Mouse (Mus musculus) megakaryocyte-erythroid progenitor cell, adult 5-6 weeks (primary cell): ENCODE data around the gene Espl1. TPM values are rescaled to one million over a fixed set of nuclear protein-coding genes. Genes with fewer than 3 reads are reported as not detected.
A peak's percentile ranks its signal among the peaks of the same experiment; 100 is the strongest.
"Not testable (repeated sequence)": the region's sequence is repeated elsewhere in the genome, so short reads cannot be mapped to it uniquely, and the experiment has no call there.

Experiments
- ATAC-seq: replicated peaks from 2 replicates; pipeline ENCODE4 v1.8.0; 2016; ENCODE audit warnings: mild to moderate bottlenecking, inconsistent platforms; ENCODE audit not compliant: severe bottlenecking, poor library complexity, low FRiP score, low TSS enrichment
- total RNA-seq, 2 experiments: library from RNA; stranded (forward) in 1 of 2; stranded (reverse) in 1 of 2; fragments of 200-1000, 215-1000 nt in 1 of 2; fragments of >200 nt in 1 of 2; fragmentation: Nextera tagmentation in 1 of 2; gene quantifications; 2 replicates each; pipeline ENCODE4 v1.2.3; 2014 to 2017

Espl1 gene
- total RNA-seq, 2 experiments from 2014 or later, result 40.6 to 68.3 TPM

- ATAC-seq, result peak; percentile 98
Measured at GRCm38 (mm10) chr15:102326022-102326576, 30.0 kb downstream of the Espl1 start, which contains the start of gene Pfdn5. Gene Pfdn5, plus strand, starts transcription at chr15:102326116.

GRCm38 (mm10) chr15:102326892-102327291, 30.8 kb downstream of the Espl1 start:
- no peak for ATAC-seq

GRCm38 (mm10) chr15:102331610-102332015, 35.5 kb downstream of the Espl1 start, which contains the start of gene Myg1:
Gene Myg1, plus strand, starts transcription at chr15:102331709.
- peak; percentile 95 for ATAC-seq

- ATAC-seq, result no peak
Measured at GRCm38 (mm10) chr15:102335254-102335653, 39.2 kb downstream of the Espl1 start.

GRCm38 (mm10) chr15:102335925-102336324, 39.9 kb downstream of the Espl1 start:
- ATAC-seq, result not testable (repeated sequence)

GRCm38 (mm10) chr15:102336946-102337345, 40.9 kb downstream of the Espl1 start:
- no peak for ATAC-seq

GRCm38 (mm10) chr15:102339612-102340011, 43.5 kb downstream of the Espl1 start:
- no peak for ATAC-seq

- ATAC-seq, result peak; percentile 64; the same call in 1 of the 2 replicates
Measured at GRCm38 (mm10) chr15:102341580-102341979, 45.5 kb downstream of the Espl1 start.

GRCm38 (mm10) chr15:102344490-102344889, 48.4 kb downstream of the Espl1 start:
- ATAC-seq, result no peak

- no peak for ATAC-seq
Measured at GRCm38 (mm10) chr15:102346444-102346843, 50.4 kb downstream of the Espl1 start.

- ATAC-seq, result peak; percentile 82
Measured at GRCm38 (mm10) chr15:102350138-102350941, 54.3 kb downstream of the Espl1 start, which contains the start of gene Aaas. Gene Aaas, minus strand, starts transcription at chr15:102350771.

- peak; percentile 16; the same call in 1 of the 2 replicates for ATAC-seq
Measured at GRCm38 (mm10) chr15:102350942-102351291, 54.9 kb downstream of the Espl1 start.

- no peak for ATAC-seq
Measured at GRCm38 (mm10) chr15:102352177-102352576, 56.1 kb downstream of the Espl1 start.

GRCm38 (mm10) chr15:102353986-102354385, 57.9 kb downstream of the Espl1 start:
- ATAC-seq, result no peak

- peak; percentile 47 for ATAC-seq
Measured at GRCm38 (mm10) chr15:102355134-102355870, 59.2 kb downstream of the Espl1 start.

- 0 out of 2 replicates have a peak, but pooled peaks have one; percentile 6 for ATAC-seq
Measured at GRCm38 (mm10) chr15:102355871-102356441, 59.9 kb downstream of the Espl1 start.

GRCm38 (mm10) chr15:102356501-102357325, 60.6 kb downstream of the Espl1 start:
- ATAC-seq, result no peak

GRCm38 (mm10) chr15:102358126-102358525, 62.1 kb downstream of the Espl1 start:
- no peak for ATAC-seq

- ATAC-seq, result no peak
Measured at GRCm38 (mm10) chr15:102358834-102359233, 62.8 kb downstream of the Espl1 start.
